Mouse (Mus musculus) limb, embryonic 12.5 days (tissue): ENCODE data around the gene Chd9. TPM values are rescaled to one million over a fixed set of nuclear protein-coding genes. Genes with fewer than 3 reads are reported as not detected.

ENCODE experiments used
- ATAC-seq: fragments of 200-750 bp; cut with Nextera tagmentation; 2 replicates; pipeline ENCODE4 v1.8.0; 2017; ENCODE audit warnings: low read depth, moderate TSS enrichment; ENCODE audit not compliant: insufficient number of reproducible peaks, insufficient read depth, low FRiP score, low TSS enrichment
- H3K27ac ChIP-seq: fragments of 300-500 bp; sonication (generic); 2 replicates; pipeline ENCODE4 v1.5.1; 2016; ENCODE audit warnings: mild to moderate bottlenecking, moderate library complexity
- H3K27me3 ChIP-seq: fragments of 300-500 bp; sonication (generic); 2 replicates; pipeline ENCODE4 v1.6.1; 2016; ENCODE audit warnings: mild to moderate bottlenecking, moderate library complexity
- H3K36me3 ChIP-seq: fragments of 300-500 bp; sonication (generic); 2 replicates; pipeline ENCODE4 v1.6.1; 2016; ENCODE audit warnings: mild to moderate bottlenecking, moderate library complexity
- H3K4me1 ChIP-seq: fragments of 300-500 bp; sonication (generic); replicated peaks from 2 replicates; pipeline ENCODE4 v1.6.1; 2016
- H3K4me2 ChIP-seq: fragments of 300-500 bp; sonication (generic); 2 replicates; pipeline ENCODE4 v1.6.1; 2016; ENCODE audit warnings: mild to moderate bottlenecking, moderate library complexity
- H3K4me3 ChIP-seq: fragments of 300-500 bp; sonication (generic); replicated peaks from 2 replicates; pipeline ENCODE4 v1.5.1; 2016; ENCODE audit warnings: mild to moderate bottlenecking
- H3K9ac ChIP-seq: fragments of 300-500 bp; sonication (generic); replicated peaks from 2 replicates; pipeline ENCODE4 v1.6.1; 2016; ENCODE audit warnings: mild to moderate bottlenecking, moderate library complexity
- H3K9me3 ChIP-seq: fragments of 300-500 bp; sonication (generic); 2 replicates; pipeline ENCODE4 v1.6.1; 2016; ENCODE audit warnings: mild to moderate bottlenecking, moderate library complexity
- WGBS: fragments of 180-500 bp; shearing (Covaris S2); methylation state at CpG from one replicate; pipeline ENCODE4 v1.1.7; 2016; 5-methylcytosine and 5-hydroxymethylcytosine counted together
- polyA plus RNA-seq: library from polyadenylated mRNA; unstranded; fragments of >200 nt; fragmentation: Nextera tagmentation; extraction: Ambion mirVana; gene quantifications from 2 replicates; pipeline ENCODE4 v1.2.1, GENCODE M21; 2016

The Chd9 gene
- polyA plus RNA-seq, 1 experiment from 2014 or later, result 81.2 TPM

- ATAC-seq, result peak; percentile 26; the same call in 1 of the 2 replicates
These were observed 66.2 kb downstream of the Chd9 start for GRCm38 (mm10) chr8:90894231-90894914.

GRCm38 (mm10) chr8:90897343-90897742, 69.2 kb downstream of the Chd9 start:
- Histone ChIP-seq H3K4me2 (no peak overlapping the region), H3K36me3 (peaks cover 8% of the 10 kb centered on the region), H3K27ac (no peak overlapping the region), H3K4me3 (no peak overlapping the region), H3K9ac (no peak overlapping the region), H3K27me3 (no peaks in the 10 kb centered on the region), H3K4me1 (peaks cover 22% of the 10 kb centered on the region), H3K9me3 (no peaks in the 10 kb centered on the region)
- ATAC-seq, result no peak
- 68% methylated on average over 5 of the region's 5 CpGs for WGBS

More at GRCm38 (mm10) chr8:90894231-90894914, 66.2 kb downstream of the Chd9 start:
- Histone ChIP-seq H3K36me3 (peaks cover 14% of the 10 kb centered on the region), H3K4me1 (peaks cover 22% of the 10 kb centered on the region), H3K4me3 (no peak overlapping the region), H3K9me3 (no peaks in the 10 kb centered on the region), H3K4me2 (no peak overlapping the region), H3K27ac (peak overlapping the region; percentile 75), H3K27me3 (no peaks in the 10 kb centered on the region), H3K9ac (no peak overlapping the region)
- WGBS, result 64% methylated on average over 14 of the region's 14 CpGs

GRCm38 (mm10) chr8:90898578-90898977, 70.4 kb downstream of the Chd9 start:
- Histone ChIP-seq H3K36me3 (no peaks in the 10 kb centered on the region), H3K9ac (no peak overlapping the region), H3K4me1 (peaks cover 22% of the 10 kb centered on the region), H3K4me3 (no peak overlapping the region), H3K27ac (no peak overlapping the region), H3K4me2 (no peak overlapping the region), H3K27me3 (no peaks in the 10 kb centered on the region), H3K9me3 (no peaks in the 10 kb centered on the region)
- WGBS, result 47% methylated on average over 6 of the region's 6 CpGs
- no peak for ATAC-seq

GRCm38 (mm10) chr8:90902002-90902401, 73.8 kb downstream of the Chd9 start:
- Histone ChIP-seq H3K4me2 (no peak overlapping the region), H3K4me3 (no peak overlapping the region), H3K9me3 (no peaks in the 10 kb centered on the region), H3K27ac (no peak overlapping the region), H3K36me3 (no peaks in the 10 kb centered on the region), H3K9ac (no peak overlapping the region), H3K27me3 (no peaks in the 10 kb centered on the region), H3K4me1 (no peaks in the 10 kb centered on the region)
- 75% methylated on average over 2 of the region's 2 CpGs for WGBS
- no peak for ATAC-seq

GRCm38 (mm10) chr8:90904171-90904706, 76.1 kb downstream of the Chd9 start:
- Histone ChIP-seq H3K9me3 (no peaks in the 10 kb centered on the region), H3K27ac (no peak overlapping the region), H3K4me2 (no peak overlapping the region), H3K4me1 (peaks cover 4% of the 10 kb centered on the region), H3K27me3 (no peaks in the 10 kb centered on the region), H3K36me3 (no peaks in the 10 kb centered on the region), H3K4me3 (no peak overlapping the region), H3K9ac (no peak overlapping the region)
- WGBS, result 77% methylated on average over 2 of the region's 2 CpGs
- no peak for ATAC-seq

GRCm38 (mm10) chr8:90906922-90907321, 78.8 kb downstream of the Chd9 start:
- no peaks in the 10 kb centered on the region for H3K36me3 ChIP-seq
- no peak overlapping the region for H3K4me3 ChIP-seq
- H3K9ac ChIP-seq, result no peak overlapping the region
- no peaks in the 10 kb centered on the region for H3K27me3 ChIP-seq
- no peaks in the 10 kb centered on the region for H3K9me3 ChIP-seq
- H3K4me1 ChIP-seq, result peaks cover 9% of the 10 kb centered on the region
- H3K4me2 ChIP-seq, result no peak overlapping the region
- 91% methylated on average over 4 of the region's 4 CpGs for WGBS
- no peak overlapping the region for H3K27ac ChIP-seq
- ATAC-seq, result no peak

- Histone ChIP-seq H3K27me3 (no peaks in the 10 kb centered on the region), H3K4me2 (peak overlapping the region; percentile 97), H3K36me3 (no peaks in the 10 kb centered on the region), H3K27ac (no peak overlapping the region), H3K4me1 (peaks cover 9% of the 10 kb centered on the region), H3K9ac (peak overlapping the region; percentile 87), H3K4me3 (peak overlapping the region; percentile 89), H3K9me3 (no peaks in the 10 kb centered on the region)
- no peak for ATAC-seq
- WGBS, result 20% methylated on average over 10 of the region's 10 CpGs
These were observed 79.3 kb downstream of the Chd9 start for GRCm38 (mm10) chr8:90907516-90907847.

GRCm38 (mm10) chr8:90907848-90908551, 79.8 kb downstream of the Chd9 start:
- H3K9ac ChIP-seq, result peak overlapping the region; percentile 87
- peak; percentile 98 for ATAC-seq
- H3K27ac ChIP-seq, result peak overlapping the region; percentile 89
- H3K36me3 ChIP-seq, result no peaks in the 10 kb centered on the region
- peak overlapping the region; percentile 97 for H3K4me2 ChIP-seq
- under 1% methylated on average over 84 of the region's 89 CpGs for whole genome bisulfite sequencing
- no peaks in the 10 kb centered on the region for H3K9me3 ChIP-seq
- H3K4me3 ChIP-seq, result peak overlapping the region; percentile 89
- peaks cover 9% of the 10 kb centered on the region for H3K4me1 ChIP-seq
- H3K27me3 ChIP-seq, result no peaks in the 10 kb centered on the region

GRCm38 (mm10) chr8:90908580-90909471, 80.7 kb downstream of the Chd9 start:
- ATAC-seq, result peak; percentile 40
- under 1% methylated on average over 78 of the region's 89 CpGs for WGBS
- Histone ChIP-seq H3K4me3 (peak overlapping the region; percentile 89), H3K9ac (peak overlapping the region; percentile 87), H3K27me3 (no peaks in the 10 kb centered on the region), H3K9me3 (no peaks in the 10 kb centered on the region), H3K27ac (peak overlapping the region; percentile 89), H3K4me1 (peaks cover 9% of the 10 kb centered on the region), H3K36me3 (no peaks in the 10 kb centered on the region), H3K4me2 (peak overlapping the region; percentile 97)

- no peak overlapping the region for H3K9ac ChIP-seq
- 80% methylated on average over 3 of the region's 3 CpGs for WGBS
These were observed 95.2 kb downstream of the Chd9 start for GRCm38 (mm10) chr8:90923158-90923905.

More at GRCm38 (mm10) chr8:90923158-90923905, 95.2 kb downstream of the Chd9 start:
- Histone ChIP-seq H3K9me3 (no peaks in the 10 kb centered on the region), H3K36me3 (0 out of 2 replicates have a peak, but pooled peaks cover 3% of the 10 kb centered on the region), H3K4me2 (no peak overlapping the region), H3K4me1 (no peaks in the 10 kb centered on the region), H3K27me3 (no peaks in the 10 kb centered on the region), H3K4me3 (no peak overlapping the region), H3K27ac (no peak overlapping the region)
- ATAC-seq, result no peak
